8 mouse cellular contexts compared by ENCODE assay signal in the genomic region with DNA sequence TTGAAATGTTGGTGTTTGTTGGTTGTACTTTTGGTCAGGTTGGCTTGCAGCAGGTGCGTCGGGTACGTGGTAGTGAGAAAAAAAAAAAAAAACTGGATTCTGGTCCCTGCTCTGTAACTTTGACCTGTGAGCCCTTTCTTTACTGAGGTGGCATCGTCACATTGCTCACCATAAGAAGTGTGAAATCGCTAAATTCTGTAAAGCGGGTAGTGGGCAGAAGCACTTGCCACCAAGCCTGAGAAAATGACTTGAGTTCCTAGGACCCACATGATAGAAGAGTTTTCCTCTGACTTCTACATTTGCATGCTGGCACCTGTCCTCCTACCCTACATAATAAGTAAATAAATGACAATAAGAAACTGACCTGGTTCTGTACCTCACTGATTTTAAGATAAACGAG. TPM values are rescaled to one million over a fixed set of nuclear protein-coding genes. Genes with fewer than 3 reads are reported as not detected.
DNase-seq lines count a peak whose midpoint lies in the region; ATAC-seq and TF ChIP-seq lines count a peak whose summit lies in the region.

No protein-coding gene starts in this region.

- H3K4me1 ChIP-seq in heart, postnatal 0 days (ENCODE audit: control insufficient read depth, insufficient read depth) = peaks cover 16% of the 10 kb centered on the region; the same call in 1 of the 2 replicates
- peaks cover 9% of the 10 kb centered on the region; the same call in 1 of the 2 replicates for H3K4me1 ChIP-seq in embryonic facial prominence, embryonic 14.5 days (ENCODE audit: control insufficient read depth, insufficient read depth, low read length)
- no peaks in the 10 kb centered on the region for H3K4me1 ChIP-seq in intestine, postnatal 0 days (replicated peaks; ENCODE audit: control insufficient read depth, insufficient read depth, low read length)

- 43% methylated on average over 7 of the region's 7 CpGs for WGBS in heart, postnatal 0 days
- 42% methylated on average over 7 of the region's 7 CpGs for WGBS in embryonic facial prominence, embryonic 14.5 days
- 37% methylated on average over 7 of the region's 7 CpGs for WGBS in intestine, postnatal 0 days

- no peak overlapping the region for H3K27ac ChIP-seq in heart, postnatal 0 days (ENCODE audit: low read depth)
- no peak overlapping the region for H3K27ac ChIP-seq in embryonic facial prominence, embryonic 14.5 days (replicated peaks; ENCODE audit: low read depth, low read length)
- no peak overlapping the region for H3K27ac ChIP-seq in intestine, postnatal 0 days (ENCODE audit: low read depth, low read length)

- TF ChIP-seq EP300 in heart, postnatal 0 days (IDR thresholded peaks at IDR 0.05; ENCODE audit: low read depth) = no peak

- no peak for DNase-seq in heart, postnatal 0 days (ENCODE audit: low spot score)
- no peak for DNase-seq in heart, postnatal 4 days
- no peak for DNase-seq in embryonic facial prominence, embryonic 14.5 days (ENCODE audit: low spot score)
- DNase-seq in naive thymus-derived CD4-positive, alpha-beta T cell, adult 2 months (ENCODE audit: low read depth) = peak; percentile 55
- no peak for DNase-seq in adrenal gland, adult 18-20 months (ENCODE audit: low spot score in 2 of 2)

- H3K9ac ChIP-seq in heart, postnatal 0 days (replicated peaks; ENCODE audit: low read depth, low read length) = no peak overlapping the region
- H3K9ac ChIP-seq in embryonic facial prominence, embryonic 14.5 days (ENCODE audit: low read depth, low read length) = peak overlapping the region; percentile 73; the same call in 1 of the 2 replicates
- H3K9ac ChIP-seq in intestine, postnatal 0 days (ENCODE audit: low read depth, low read length) = no peak overlapping the region

- TF ChIP-seq CTCF in heart, postnatal 0 days (IDR thresholded peaks at IDR 0.05; ENCODE audit: low read depth) = no peak
- no peak for TF ChIP-seq CTCF in intestine, postnatal 0 days (IDR thresholded peaks at IDR 0.05; ENCODE audit: low read depth)

- H3K9me3 ChIP-seq in heart, postnatal 0 days (replicated peaks; ENCODE audit: control insufficient read depth, low read length) = no peaks in the 10 kb centered on the region
- no peaks in the 10 kb centered on the region for H3K9me3 ChIP-seq in embryonic facial prominence, embryonic 14.5 days (ENCODE audit: control insufficient read depth, low read length)
- H3K9me3 ChIP-seq in intestine, postnatal 0 days (ENCODE audit: control insufficient read depth) = no peaks in the 10 kb centered on the region

- no peaks in the 10 kb centered on the region for H3K27me3 ChIP-seq in heart, postnatal 0 days (ENCODE audit: control insufficient read depth, insufficient read depth, low read length)
- peaks cover 5% of the 10 kb centered on the region for H3K27me3 ChIP-seq in embryonic facial prominence, embryonic 14.5 days (replicated peaks; ENCODE audit: control insufficient read depth, insufficient read depth, low read length)
- 0 out of 2 replicates have a peak, but pooled peaks cover 14% of the 10 kb centered on the region for H3K27me3 ChIP-seq in intestine, postnatal 0 days (replicated peaks; ENCODE audit: control insufficient read depth, insufficient read depth, low read length)

- no peak for ATAC-seq in heart, postnatal 0 days (ENCODE audit: insufficient read depth, low read depth)
- no peak for ATAC-seq in embryonic facial prominence, embryonic 14.5 days (ENCODE audit: low read depth)
- ATAC-seq in intestine, postnatal 0 days = no peak
- ATAC-seq in megakaryocyte-erythroid progenitor cell, adult 5-6 weeks (replicated peaks; ENCODE audit: low FRiP score, low TSS enrichment, poor library complexity, severe bottlenecking) = no peak
- no peak for ATAC-seq in erythroblast, adult 5-6 weeks (replicated peaks; ENCODE audit: low FRiP score, poor library complexity, severe bottlenecking)

- peak overlapping the region; percentile 43 for H3K4me3 ChIP-seq in heart, postnatal 0 days (ENCODE audit: low read depth, low read length)
- peak overlapping the region; percentile 53; the same call in 1 of the 2 replicates for H3K4me3 ChIP-seq in embryonic facial prominence, embryonic 14.5 days (ENCODE audit: low read depth, low read length)
- H3K4me3 ChIP-seq in intestine, postnatal 0 days (ENCODE audit: low read depth, low read length) = peak overlapping the region; percentile 45; the same call in 1 of the 2 replicates

- no peaks in the 10 kb centered on the region for H3K36me3 ChIP-seq in heart, postnatal 0 days (replicated peaks; ENCODE audit: control insufficient read depth, insufficient read depth, low read length)
- no peaks in the 10 kb centered on the region for H3K36me3 ChIP-seq in embryonic facial prominence, embryonic 14.5 days (ENCODE audit: control insufficient read depth, insufficient read depth, low read length)
- H3K36me3 ChIP-seq in intestine, postnatal 0 days (ENCODE audit: control insufficient read depth, insufficient read depth) = no peaks in the 10 kb centered on the region

- peak overlapping the region; percentile 73 for H3K4me2 ChIP-seq in heart, postnatal 0 days (ENCODE audit: low read depth, low read length)
- H3K4me2 ChIP-seq in embryonic facial prominence, embryonic 14.5 days (ENCODE audit: low read depth, low read length) = peak overlapping the region; percentile 87
- peak overlapping the region; percentile 79 for H3K4me2 ChIP-seq in intestine, postnatal 0 days (replicated peaks; ENCODE audit: low read depth)

RNA-seq across cellular contexts. Expression of a gene that starts 10.8 kb away (rescaled TPM):
- total RNA-seq in heart, postnatal 0 days (2014; rRNA removed; ENCODE audit: low replicate concordance) = 0.39 and 0.80 TPM in 2 replicates
- polyA plus RNA-seq in heart, postnatal 0 days (2015; fragmentation: Nextera tagmentation; extraction: Ambion mirVana) = 0.05 and 0.10 TPM in 2 replicates
- under 1 TPM; 0.52 to 0.86 TPM for total RNA-seq in heart, postnatal 4 days (2021)
- polyA plus RNA-seq in embryonic facial prominence, embryonic 14.5 days (2014; fragmentation: Nextera tagmentation; extraction: Ambion mirVana) = 0.15 and 0.28 TPM in 2 replicates
- polyA plus RNA-seq in intestine, postnatal 0 days (2015; fragmentation: Nextera tagmentation; extraction: Ambion mirVana) = 0.12 and 0.54 TPM in 2 replicates
- 10 to 100 TPM; 15.9 to 23.2 TPM for total RNA-seq in adrenal gland, adult 18-20 months (2021)
- 4.2 and 4.8 TPM in 2 replicates for total RNA-seq in megakaryocyte-erythroid progenitor cell, adult 5-6 weeks (2014; fragmentation: Nextera tagmentation)
- 52.4 and 77.0 TPM in 2 replicates for total RNA-seq in megakaryocyte-erythroid progenitor cell, adult 5-6 weeks (2017)
- total RNA-seq in erythroblast, adult 5-6 weeks (2015; ENCODE audit: low replicate concordance) = 2.9 and 3.1 TPM in 2 replicates
- 2.2 and 3.8 TPM in 2 replicates for total RNA-seq in erythroblast, adult 5-6 weeks (2017; ENCODE audit: low replicate concordance)

RNA-seq across cellular contexts. Expression of a gene that starts 23.9 kb away (rescaled TPM):
- total RNA-seq in heart, postnatal 0 days (2014; rRNA removed; ENCODE audit: low replicate concordance) = 26.2 and 40.5 TPM in 2 replicates
- polyA plus RNA-seq in heart, postnatal 0 days (2015; fragmentation: Nextera tagmentation; extraction: Ambion mirVana) = 55.2 and 61.0 TPM in 2 replicates
- total RNA-seq in heart, postnatal 4 days (2021) = 10 to 100 TPM; 42.4 to 43.5 TPM
- polyA plus RNA-seq in embryonic facial prominence, embryonic 14.5 days (2014; fragmentation: Nextera tagmentation; extraction: Ambion mirVana) = 64.0 and 75.1 TPM in 2 replicates
- polyA plus RNA-seq in intestine, postnatal 0 days (2015; fragmentation: Nextera tagmentation; extraction: Ambion mirVana) = 22.1 and 27.1 TPM in 2 replicates
- 10 to 100 TPM; 31.2 to 41.0 TPM for total RNA-seq in adrenal gland, adult 18-20 months (2021)
- 31.3 and 51.5 TPM in 2 replicates for total RNA-seq in megakaryocyte-erythroid progenitor cell, adult 5-6 weeks (2014; fragmentation: Nextera tagmentation)
- total RNA-seq in megakaryocyte-erythroid progenitor cell, adult 5-6 weeks (2017) = 19.8 and 23.8 TPM in 2 replicates
- total RNA-seq in erythroblast, adult 5-6 weeks (2015; ENCODE audit: low replicate concordance) = 8.6 and 8.8 TPM in 2 replicates
- 4.6 and 5.2 TPM in 2 replicates for total RNA-seq in erythroblast, adult 5-6 weeks (2017; ENCODE audit: low replicate concordance)

RNA-seq across cellular contexts. Expression of a gene that starts 38.2 kb away (rescaled TPM):
- 80.7 and 108 TPM in 2 replicates for total RNA-seq in heart, postnatal 0 days (2014; rRNA removed; ENCODE audit: low replicate concordance)
- 51.7 and 53.6 TPM in 2 replicates for polyA plus RNA-seq in heart, postnatal 0 days (2015; fragmentation: Nextera tagmentation; extraction: Ambion mirVana)
- total RNA-seq in heart, postnatal 4 days (2021) = 10 to 100 TPM; 30.2 to 32.3 TPM
- 53.7 and 57.0 TPM in 2 replicates for polyA plus RNA-seq in embryonic facial prominence, embryonic 14.5 days (2014; fragmentation: Nextera tagmentation; extraction: Ambion mirVana)
- polyA plus RNA-seq in intestine, postnatal 0 days (2015; fragmentation: Nextera tagmentation; extraction: Ambion mirVana) = 7.1 and 9.3 TPM in 2 replicates
- 1 to 10 TPM; 5.0 to 8.6 TPM for total RNA-seq in adrenal gland, adult 18-20 months (2021)
- total RNA-seq in megakaryocyte-erythroid progenitor cell, adult 5-6 weeks (2014; fragmentation: Nextera tagmentation) = not detected in 2 replicates
- not detected in 2 replicates for total RNA-seq in megakaryocyte-erythroid progenitor cell, adult 5-6 weeks (2017)
- total RNA-seq in erythroblast, adult 5-6 weeks (2015; ENCODE audit: low replicate concordance) = not detected in 2 replicates
- total RNA-seq in erythroblast, adult 5-6 weeks (2017; ENCODE audit: low replicate concordance) = not detected in 2 replicates

RNA-seq across cellular contexts. Expression of a gene that starts 38.6 kb away (rescaled TPM):
- total RNA-seq in heart, postnatal 0 days (2014; rRNA removed; ENCODE audit: low replicate concordance) = 1.9 and 3.2 TPM in 2 replicates
- polyA plus RNA-seq in heart, postnatal 0 days (2015; fragmentation: Nextera tagmentation; extraction: Ambion mirVana) = 11.1 and 11.7 TPM in 2 replicates
- total RNA-seq in heart, postnatal 4 days (2021) = 1 to 10 TPM; 9.0 to 9.5 TPM
- 18.8 and 21.6 TPM in 2 replicates for polyA plus RNA-seq in embryonic facial prominence, embryonic 14.5 days (2014; fragmentation: Nextera tagmentation; extraction: Ambion mirVana)
- polyA plus RNA-seq in intestine, postnatal 0 days (2015; fragmentation: Nextera tagmentation; extraction: Ambion mirVana) = 8.3 and 9.7 TPM in 2 replicates
- 10 to 100 TPM; 13.3 to 13.7 TPM for total RNA-seq in adrenal gland, adult 18-20 months (2021)
- total RNA-seq in megakaryocyte-erythroid progenitor cell, adult 5-6 weeks (2014; fragmentation: Nextera tagmentation) = 17.2 and 36.6 TPM in 2 replicates
- total RNA-seq in megakaryocyte-erythroid progenitor cell, adult 5-6 weeks (2017) = 34.9 and 47.7 TPM in 2 replicates
- total RNA-seq in erythroblast, adult 5-6 weeks (2015; ENCODE audit: low replicate concordance) = 1.2 and 1.9 TPM in 2 replicates
- total RNA-seq in erythroblast, adult 5-6 weeks (2017; ENCODE audit: low replicate concordance) = 2.6 and 5.7 TPM in 2 replicates

RNA-seq across cellular contexts. Expression of a gene that starts 38.9 kb away (rescaled TPM):
- 11.8 and 13.5 TPM in 2 replicates for total RNA-seq in heart, postnatal 0 days (2014; rRNA removed; ENCODE audit: low replicate concordance)
- 12.0 and 14.0 TPM in 2 replicates for polyA plus RNA-seq in heart, postnatal 0 days (2015; fragmentation: Nextera tagmentation; extraction: Ambion mirVana)
- total RNA-seq in heart, postnatal 4 days (2021) = 10 to 100 TPM; 39.0 to 47.2 TPM
- 11.2 and 11.6 TPM in 2 replicates for polyA plus RNA-seq in embryonic facial prominence, embryonic 14.5 days (2014; fragmentation: Nextera tagmentation; extraction: Ambion mirVana)
- 1.4 TPM in 2 replicates for polyA plus RNA-seq in intestine, postnatal 0 days (2015; fragmentation: Nextera tagmentation; extraction: Ambion mirVana)
- total RNA-seq in adrenal gland, adult 18-20 months (2021) = 1 to 10 TPM; 5.9 to 6.7 TPM
- total RNA-seq in megakaryocyte-erythroid progenitor cell, adult 5-6 weeks (2014; fragmentation: Nextera tagmentation) = 4.3 and 6.5 TPM in 2 replicates
- total RNA-seq in megakaryocyte-erythroid progenitor cell, adult 5-6 weeks (2017) = 0.30 TPM in 1 of 2 replicates, not detected in the other
- total RNA-seq in erythroblast, adult 5-6 weeks (2015; ENCODE audit: low replicate concordance) = 0.19 and 3.3 TPM in 2 replicates
- total RNA-seq in erythroblast, adult 5-6 weeks (2017; ENCODE audit: low replicate concordance) = not detected in 2 replicates

Comparison
In these comparisons a context has a peak if more than half of its experiments do, and no peak if none do; other contexts are left out.
1. RNA of a gene that starts 38.2 kb away (total RNA-seq): 80.7 to 108 TPM in heart, postnatal 0 days, 30.2 to 32.3 TPM in heart, postnatal 4 days and 5.0 to 8.6 TPM in adrenal gland, adult 18-20 months; not detected in megakaryocyte-erythroid progenitor cell, adult 5-6 weeks and not detected in erythroblast, adult 5-6 weeks; every median in the first group is over 4 times any median in the second.
2. Peak in every context shown above with its lines, with median percentiles within 50 percentile points of each other: H3K4me2 ChIP-seq and H3K4me3 ChIP-seq.